Mouse (Mus musculus) cerebellum, postnatal 10 days (tissue): ENCODE data around the gene Gm14295.
"Not testable (repeated sequence)": the region's sequence is repeated elsewhere in the genome, so short reads cannot be mapped to it uniquely, and the experiment has no call there.

ENCODE experiments used
- DNase-seq, 2 experiments: peaks; one replicate each; pipeline ENCODE4 v3.0.0; 2021; ENCODE audit warnings: mixed read lengths in 2 of 2

Gene Gm14295

DNA sequence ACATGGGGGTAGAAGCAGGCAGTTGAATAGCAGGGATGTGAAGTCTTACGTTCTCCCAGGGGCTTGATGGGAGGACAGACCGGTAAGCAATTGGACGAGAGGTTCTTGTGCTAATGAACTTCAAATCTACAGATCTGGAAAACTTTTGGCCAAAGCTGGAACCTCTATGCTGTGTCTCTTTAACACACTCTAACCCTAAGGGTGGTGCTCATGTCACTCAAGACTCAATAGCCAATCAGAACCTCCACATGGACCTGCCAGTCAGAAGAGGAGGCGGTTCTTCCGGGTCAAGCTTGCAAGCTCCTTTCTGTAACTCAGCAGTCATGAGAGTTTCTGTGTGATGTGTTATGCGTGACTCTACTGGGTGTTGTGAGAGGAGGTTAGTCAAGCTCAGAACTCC lies at the start of gene Gm14295:
Gene Gm14295 (plus strand): TSS at position 301 of the 400 bp plus-strand sequence.
- DNase-seq, result not testable (repeated sequence)

DNA sequence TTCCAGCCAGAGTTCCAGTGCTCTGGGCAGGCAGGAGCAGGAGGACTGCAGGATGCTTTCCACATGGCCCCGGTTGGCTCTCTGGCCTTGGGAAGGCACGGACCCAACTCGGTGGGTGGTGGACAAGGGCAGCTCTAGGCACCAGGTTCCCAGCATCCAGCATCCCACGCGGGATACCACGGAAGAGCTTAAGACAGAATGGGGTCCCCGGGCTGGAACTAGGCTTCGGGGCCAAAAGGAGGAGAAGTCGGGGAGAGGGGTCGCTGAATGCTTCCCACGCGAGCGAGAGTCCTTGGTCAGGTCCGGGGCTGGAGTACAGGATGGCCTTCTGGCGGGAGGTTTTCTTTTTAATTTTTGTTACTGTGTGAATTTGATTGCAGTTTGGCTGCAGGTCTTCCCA lies 373 bp downstream of the Gm14295 start:
- not testable (repeated sequence) for DNase-seq

DNA sequence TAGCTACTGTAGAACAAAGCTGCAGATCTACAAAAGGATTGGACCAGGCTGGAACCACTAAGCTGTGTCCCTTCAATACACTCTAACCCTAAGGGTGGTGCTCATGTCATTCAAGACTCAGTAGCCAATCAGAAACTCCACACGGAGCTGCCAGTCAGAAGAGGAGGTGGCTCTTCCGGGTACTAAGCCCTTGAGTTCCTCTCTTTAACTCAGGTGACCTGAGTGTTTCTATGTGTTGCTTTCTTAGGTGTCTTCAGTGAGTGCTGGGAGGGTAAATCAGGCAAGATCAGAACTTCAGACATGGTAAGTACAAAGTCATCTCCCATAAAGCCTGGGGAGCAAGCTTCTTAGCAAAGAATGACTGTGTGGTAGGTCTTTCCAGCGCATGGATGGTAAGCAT lies 32.4 kb downstream of the Gm14295 start, which contains the start of gene Gm14408:
Gene Gm14408 (plus strand): TSS at position 301 of the 400 bp plus-strand sequence.
- not testable (repeated sequence) for DNase-seq
